Mouse (Mus musculus) embryonic fibroblast, embryonic 13.5 days (primary cell): ENCODE results near the gene Insrr.

ENCODE experiments used
- CTCF ChIP-seq: IDR thresholded peaks from 2 replicates; pipeline ENCODE4 v1.5.1; 2011; ENCODE audit warnings: mild to moderate bottlenecking, control low read depth, low read length, moderate library complexity, borderline replicate concordance; ENCODE audit not compliant: insufficient read depth
- POLR2A ChIP-seq: IDR thresholded peaks from 2 replicates; pipeline ENCODE4 v1.6.1; 2011; ENCODE audit warnings: low read depth, mild to moderate bottlenecking, control low read depth, low read length, moderate library complexity

DNA sequence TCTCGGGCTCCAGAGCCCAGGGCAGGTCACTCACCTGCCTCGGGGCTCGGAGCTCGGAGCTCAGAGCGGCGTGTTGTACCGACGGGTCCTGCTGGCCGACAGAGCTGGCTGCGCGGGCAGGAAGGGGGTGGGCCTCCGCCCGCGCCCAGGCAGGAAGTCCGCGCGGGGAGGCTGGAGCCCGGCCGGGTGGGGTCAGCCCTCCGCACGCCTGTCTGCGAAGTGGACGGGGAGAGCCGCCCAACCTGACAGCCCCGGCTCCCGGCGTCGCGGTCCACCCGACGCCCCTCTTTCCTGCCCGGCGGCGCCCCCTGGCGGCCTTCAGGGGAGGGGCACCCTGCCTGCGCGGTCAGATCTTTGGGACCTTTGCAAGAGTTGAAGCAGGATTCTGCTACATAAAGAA, 27.9 kb upstream of the Insrr start:
- TF ChIP-seq POLR2A = peak; percentile 83
- TF ChIP-seq CTCF = peak; percentile 63
